30 mouse cellular contexts compared by ENCODE assay signal in the genomic region with DNA sequence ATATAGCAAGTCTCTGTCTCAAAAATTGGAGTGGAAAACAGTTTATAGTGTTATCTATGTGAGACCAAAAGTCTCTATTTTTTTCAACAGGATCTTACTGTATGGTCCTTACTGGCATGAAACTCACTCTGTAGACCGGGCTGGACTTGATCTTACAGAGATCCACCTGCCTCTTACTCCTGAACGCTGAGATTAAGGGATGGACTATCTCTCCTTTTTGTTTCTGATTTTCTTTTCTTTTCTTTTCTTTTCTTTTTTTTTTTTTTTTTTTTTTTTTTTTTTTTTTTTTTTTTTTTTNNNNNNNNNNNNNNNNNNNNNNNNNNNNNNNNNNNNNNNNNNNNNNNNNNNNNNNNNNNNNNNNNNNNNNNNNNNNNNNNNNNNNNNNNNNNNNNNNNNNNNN.
"Had no signal": no experiment of that assay in that cellular context is flagged by ENCODE, and none has a peak within 500 bp of the region (broad histone marks: within the 10 kb centered on the region; RNA-seq: fewer than 3 reads in every experiment).

No protein-coding gene starts in this region.

- H3K27ac ChIP-seq: limb, embryonic 10.5 days; limb, embryonic 12.5 days; limb, embryonic 13.5 days; limb, embryonic 15.5 days; liver, embryonic 12.5 days; liver, embryonic 13.5 days; liver, embryonic 14.5 days; liver, embryonic 15.5 days; lung, embryonic 15.5 days; macrophage; midbrain, embryonic 10.5 days; midbrain, embryonic 12.5 days; midbrain, embryonic 13.5 days; midbrain, embryonic 15.5 days; neural tube, embryonic 12.5 days had no signal

- H3K36me3 ChIP-seq: limb, embryonic 10.5 days; limb, embryonic 12.5 days; limb, embryonic 13.5 days; limb, embryonic 15.5 days; liver, embryonic 12.5 days; liver, embryonic 13.5 days; liver, embryonic 15.5 days; lung, embryonic 15.5 days; midbrain, embryonic 10.5 days; midbrain, embryonic 12.5 days; midbrain, embryonic 13.5 days; midbrain, embryonic 15.5 days; neural tube, embryonic 12.5 days had no signal

- H3K9ac ChIP-seq: limb, embryonic 12.5 days; limb, embryonic 13.5 days; limb, embryonic 15.5 days; liver, embryonic 12.5 days; liver, embryonic 13.5 days; liver, embryonic 14.5 days; liver, embryonic 15.5 days; liver, postnatal 0 days; lung, embryonic 14.5 days; lung, embryonic 15.5 days; midbrain, embryonic 12.5 days; midbrain, embryonic 13.5 days; midbrain, embryonic 15.5 days; neural tube, embryonic 12.5 days had no signal

- H3K27me3 ChIP-seq: lung, embryonic 15.5 days; neural tube, embryonic 12.5 days had no signal

- H3K4me2 ChIP-seq: limb, embryonic 12.5 days; limb, embryonic 13.5 days; limb, embryonic 15.5 days; liver, embryonic 11.5 days; liver, embryonic 12.5 days; liver, embryonic 13.5 days; liver, embryonic 15.5 days; lung, embryonic 14.5 days; lung, embryonic 15.5 days; midbrain, embryonic 11.5 days; midbrain, embryonic 12.5 days; midbrain, embryonic 13.5 days; midbrain, embryonic 15.5 days; neural tube, embryonic 12.5 days had no signal

- DNase-seq: left cerebral cortex, postnatal 4 days; liver; liver, embryonic 13.5 days; liver, postnatal 0 days; lung, adult 18-20 months; lung, adult 2 months; lung, embryonic 14.5 days; lung, postnatal 10 days; lung, postnatal 14 days; lung, postnatal 36 days; lung, postnatal 4 days had no signal

- H3K9me3 ChIP-seq: limb, embryonic 10.5 days; limb, embryonic 13.5 days; limb, embryonic 15.5 days; liver, embryonic 12.5 days; liver, embryonic 13.5 days; liver, embryonic 15.5 days; lung, embryonic 15.5 days; megakaryocyte, embryonic 14.5 days; midbrain, embryonic 10.5 days; midbrain, embryonic 12.5 days; midbrain, embryonic 13.5 days; midbrain, embryonic 15.5 days; neural tube, embryonic 12.5 days had no signal

- H3K4me3 ChIP-seq: limb, embryonic 10.5 days; limb, embryonic 12.5 days; limb, embryonic 13.5 days; limb, embryonic 15.5 days; liver, embryonic 12.5 days; liver, embryonic 13.5 days; liver, embryonic 15.5 days; lung, embryonic 15.5 days; megakaryocyte, embryonic 14.5 days; midbrain, embryonic 10.5 days; midbrain, embryonic 12.5 days; midbrain, embryonic 13.5 days; midbrain, embryonic 15.5 days; neural tube, embryonic 12.5 days had no signal

- ATAC-seq: liver, embryonic 12.5 days; liver, postnatal 0 days; lung, postnatal 0 days; midbrain, embryonic 13.5 days; midbrain, embryonic 15.5 days; midbrain, embryonic 16.5 days had no signal
